Mouse (Mus musculus) v-Abl transformed pro-B cells (cell line): ENCODE results near the gene Klhdc1.

Source experiments
- in situ Hi-C, 2 experiments: fragments of 400-800 bp; cut with MboI; formaldehyde crosslinking; loops; one replicate each; pipeline ENCODE4 v1.15.1; 2025; ENCODE audit not compliant: unreplicated experiment in 2 of 2

Gene Klhdc1

GRCm38 (mm10) chr12:69240876-69241275, at the start of gene Klhdc1:
Klhdc1 (plus strand) TSS chr12:69241176.
- in situ Hi-C loops = loop anchor here in 1 of 2 experiments (5.0 kb wide), 1 partner anchor 56 kb away; the partner anchor contains the start of gene Klhdc2

GRCm38 (mm10) chr12:69191396-69191795, 49.6 kb upstream of the Klhdc1 start:
- in situ Hi-C loops = loop anchor here (25.0 kb wide), 3 partner anchors 796 to 1771 kb away; partner anchors contain the start of genes Frmd6 (in 1 of the 2), Psma3 (in 1 of the 2) and Sav1 (in 1 of the 2)

GRCm38 (mm10) chr12:69192637-69193036, 48.3 kb upstream of the Klhdc1 start:
- in situ Hi-C loops = loop anchor here (25.0 kb wide), 3 partner anchors 795 to 1770 kb away; partner anchors contain the start of genes Frmd6 (in 1 of the 2), Psma3 (in 1 of the 2) and Sav1 (in 1 of the 2)

- in situ Hi-C loops = loop anchor here (25.0 kb wide), 3 partner anchors 791 to 1766 kb away; partner anchors contain the start of genes Frmd6 (in 1 of the 2), Psma3 (in 1 of the 2) and Sav1 (in 1 of the 2)
These were observed 44.3 kb upstream of the Klhdc1 start, which contains the start of gene Gm49383 for GRCm38 (mm10) chr12:69196444-69197377. Gm49383 (minus strand) TSS chr12:69197104.

GRCm38 (mm10) chr12:69197378-69198163, 43.4 kb upstream of the Klhdc1 start:
- in situ Hi-C loops = loop anchor here (25.0 kb wide), 3 partner anchors 790 to 1765 kb away; partner anchors contain the start of genes Frmd6 (in 1 of the 2), Psma3 (in 1 of the 2) and Sav1 (in 1 of the 2)

GRCm38 (mm10) chr12:69198164-69198535, 42.8 kb upstream of the Klhdc1 start, which contains the start of gene Dnaaf2:
Dnaaf2 (minus strand) TSS chr12:69198429.
- in situ Hi-C loops = loop anchor here (25.0 kb wide), 3 partner anchors 789 to 1764 kb away; partner anchors contain the start of genes Frmd6 (in 1 of the 2), Psma3 (in 1 of the 2) and Sav1 (in 1 of the 2)

- in situ Hi-C loops = loop anchor here (25.0 kb wide), 3 partner anchors 788 to 1763 kb away; partner anchors contain the start of genes Frmd6 (in 1 of the 2), Psma3 (in 1 of the 2) and Sav1 (in 1 of the 2)
These were observed 42.0 kb upstream of the Klhdc1 start for GRCm38 (mm10) chr12:69198985-69199384.

GRCm38 (mm10) chr12:69204052-69204833, 36.7 kb upstream of the Klhdc1 start, which contains the start of gene Gm49384:
Gm49384 (minus strand) TSS chr12:69204267.
- in situ Hi-C loops = no loop called here

GRCm38 (mm10) chr12:69207396-69207795, 33.6 kb upstream of the Klhdc1 start:
- in situ Hi-C loops = loop anchor here in 1 of 2 experiments (5.0 kb wide), 1 partner anchor 80 kb away; no protein-coding TSS in a partner anchor

- in situ Hi-C loops = loop anchor here in 1 of 2 experiments (5.0 kb wide), 1 partner anchor 81 kb away; no protein-coding TSS in a partner anchor
These were observed 33.0 kb upstream of the Klhdc1 start for GRCm38 (mm10) chr12:69207926-69208325.

GRCm38 (mm10) chr12:69208520-69208919, 32.5 kb upstream of the Klhdc1 start:
- in situ Hi-C loops = loop anchor here in 1 of 2 experiments (5.0 kb wide), 1 partner anchor 81 kb away; no protein-coding TSS in a partner anchor

- in situ Hi-C loops = loop anchor here (5.0 to 10.0 kb wide), 5 partner anchors 87 to 484 kb away; partner anchors contain the start of genes Klhdc2 (in 1 of the 2) and Vcpkmt (in 1 of the 2)
These were observed 30.7 kb upstream of the Klhdc1 start for GRCm38 (mm10) chr12:69210056-69210979.

- in situ Hi-C loops = loop anchor here (5.0 to 10.0 kb wide), 5 partner anchors 86 to 484 kb away; partner anchors contain the start of genes Klhdc2 (in 1 of the 2) and Vcpkmt (in 1 of the 2)
These were observed 29.9 kb upstream of the Klhdc1 start for GRCm38 (mm10) chr12:69211057-69211456.

- in situ Hi-C loops = loop anchor here (5.0 to 10.0 kb wide), 5 partner anchors 84 to 482 kb away; partner anchors contain the start of genes Klhdc2 (in 1 of the 2) and Vcpkmt (in 1 of the 2)
These were observed 27.7 kb upstream of the Klhdc1 start for GRCm38 (mm10) chr12:69213186-69213777.

- in situ Hi-C loops = loop anchor here (5.0 to 10.0 kb wide), 5 partner anchors 83 to 480 kb away; partner anchors contain the start of genes Klhdc2 (in 1 of the 2) and Vcpkmt (in 1 of the 2)
These were observed 26.6 kb upstream of the Klhdc1 start for GRCm38 (mm10) chr12:69214393-69214792.

- in situ Hi-C loops = loop anchor here (5.0 to 10.0 kb wide), 5 partner anchors 82 to 480 kb away; partner anchors contain the start of genes Klhdc2 (in 1 of the 2) and Vcpkmt (in 1 of the 2)
These were observed 25.8 kb upstream of the Klhdc1 start for GRCm38 (mm10) chr12:69215000-69215785.
